Mouse (Mus musculus): ENCODE results near the gene Prkab1. TPM values are rescaled to one million over a fixed set of nuclear protein-coding genes. Genes with fewer than 3 reads are reported as not detected.

The Prkab1 gene
- polyA plus RNA-seq, 1 experiment from 2014 or later, result 52.1 TPM

DNA sequence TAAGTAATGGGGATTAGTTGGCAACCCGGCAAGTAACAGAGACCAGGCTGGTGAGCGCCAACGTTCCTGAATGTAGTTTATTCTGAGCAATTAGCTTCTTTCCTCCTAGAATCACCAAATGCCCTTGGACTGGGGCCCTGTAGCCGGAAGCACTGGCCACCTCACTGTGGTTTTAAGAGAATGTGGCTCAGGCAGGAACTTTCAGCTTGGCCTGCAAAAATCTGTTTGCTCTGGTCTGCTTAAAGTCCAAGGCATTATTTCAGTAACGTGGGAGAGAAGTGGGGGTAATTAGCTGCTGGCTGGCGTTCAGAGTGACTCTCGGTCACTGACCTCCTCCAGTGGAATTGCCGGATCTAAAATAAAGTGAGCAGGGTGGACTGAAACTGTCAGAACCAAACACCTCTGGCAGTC, 1.1 kb downstream of the Prkab1 start:
- no peak for ATAC-seq
- peak overlapping the region; percentile 75 for H3K4me3 ChIP-seq (ENCODE audit: low read depth, low read length)
- no peaks in the 10 kb centered on the region for H3K9me3 ChIP-seq (replicated peaks; ENCODE audit: control insufficient read depth, low read length)
- peak overlapping the region; percentile 79 for H3K9ac ChIP-seq (ENCODE audit: low read length)
- no peaks in the 10 kb centered on the region for H3K27me3 ChIP-seq (replicated peaks; ENCODE audit: control insufficient read depth, insufficient read depth, low read length)
- peaks cover 7% of the 10 kb centered on the region for H3K4me1 ChIP-seq (ENCODE audit: control insufficient read depth, insufficient read depth, low read length)
- peak overlapping the region; percentile 89 for H3K4me2 ChIP-seq (ENCODE audit: low read length)
- no peak overlapping the region for H3K27ac ChIP-seq (ENCODE audit: low read depth, low read length)
- 2% methylated on average over 8 of the region's 8 CpGs for WGBS
- DNase-seq (ENCODE audit: low spot score), result peak; percentile 68
- H3K36me3 ChIP-seq (ENCODE audit: control insufficient read depth, insufficient read depth, low read length), result peaks cover 40% of the 10 kb centered on the region

DNA sequence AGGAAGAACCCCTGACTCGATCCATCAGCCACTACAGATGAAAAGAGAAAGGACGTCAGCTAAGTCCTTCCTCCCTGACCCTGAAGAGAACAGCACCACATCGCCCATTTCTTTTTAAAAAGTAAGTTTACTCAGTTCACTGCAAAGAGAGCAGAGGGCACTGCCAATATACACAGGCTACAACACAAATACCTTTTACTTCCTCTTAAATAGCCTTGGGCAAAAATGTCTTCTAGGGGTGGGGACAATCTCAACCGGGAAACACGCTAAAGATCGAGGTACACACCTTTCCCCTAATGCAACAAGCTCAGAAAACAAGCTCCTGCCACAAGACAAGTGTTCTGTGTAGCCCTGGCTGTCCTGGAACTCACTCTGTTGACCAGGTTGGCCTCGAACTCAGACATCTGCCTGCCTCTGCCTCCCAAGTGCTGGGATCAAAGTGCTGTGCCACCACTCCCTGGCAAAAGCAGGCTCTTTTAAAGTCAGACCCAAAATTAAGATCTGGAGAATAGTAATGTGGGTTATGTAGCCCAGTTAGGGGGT, 1.6 kb downstream of the Prkab1 start:
- peak overlapping the region; percentile 75; the same call in 1 of the 2 replicates for H3K4me3 ChIP-seq (ENCODE audit: low read depth, low read length)
- ATAC-seq (no peak), DNase-seq (ENCODE audit: low spot score) (no peak)
- H3K36me3 ChIP-seq (ENCODE audit: control insufficient read depth, insufficient read depth, low read length), result peaks cover 46% of the 10 kb centered on the region
- no peak overlapping the region for H3K27ac ChIP-seq (ENCODE audit: low read depth, low read length)
- no peak overlapping the region for H3K9ac ChIP-seq (ENCODE audit: low read length)
- H3K27me3 ChIP-seq (replicated peaks; ENCODE audit: control insufficient read depth, insufficient read depth, low read length), result no peaks in the 10 kb centered on the region
- WGBS, result 87% methylated on average over 7 of the region's 7 CpGs
- no peaks in the 10 kb centered on the region for H3K9me3 ChIP-seq (replicated peaks; ENCODE audit: control insufficient read depth, low read length)
- H3K4me2 ChIP-seq (ENCODE audit: low read length), result peak overlapping the region; percentile 89
- peaks cover 7% of the 10 kb centered on the region for H3K4me1 ChIP-seq (ENCODE audit: control insufficient read depth, insufficient read depth, low read length)

DNA sequence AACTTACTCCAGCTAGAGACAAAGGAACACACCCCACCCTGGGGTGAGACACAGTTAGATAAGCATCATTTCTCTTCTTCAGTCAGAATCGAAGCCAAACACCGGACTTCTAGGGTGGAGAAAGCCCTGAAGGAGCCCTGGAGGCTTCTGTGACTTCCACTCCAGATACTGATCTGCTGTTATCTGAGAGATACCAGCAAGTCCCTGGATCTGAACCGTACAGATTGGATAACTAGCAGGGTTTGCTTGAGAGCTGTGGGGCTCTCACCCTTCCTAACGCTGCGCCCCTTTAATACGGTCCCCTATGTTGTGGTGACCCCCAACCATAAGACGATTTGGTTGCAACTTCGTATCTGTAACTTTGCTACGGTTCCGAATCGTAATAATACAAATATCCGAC, 2.2 kb downstream of the Prkab1 start:
- Histone ChIP-seq H3K27me3 (replicated peaks; ENCODE audit: control insufficient read depth, insufficient read depth, low read length) (no peaks in the 10 kb centered on the region), H3K4me3 (ENCODE audit: low read depth, low read length) (no peak overlapping the region), H3K9me3 (replicated peaks; ENCODE audit: control insufficient read depth, low read length) (no peaks in the 10 kb centered on the region), H3K4me2 (ENCODE audit: low read length) (no peak overlapping the region), H3K9ac (ENCODE audit: low read length) (no peak overlapping the region), H3K4me1 (ENCODE audit: control insufficient read depth, insufficient read depth, low read length) (peaks cover 7% of the 10 kb centered on the region), H3K27ac (ENCODE audit: low read depth, low read length) (no peak overlapping the region), H3K36me3 (ENCODE audit: control insufficient read depth, insufficient read depth, low read length) (peaks cover 52% of the 10 kb centered on the region)
- WGBS, result 95% methylated on average over 12 of the region's 12 CpGs
- DNase-seq (ENCODE audit: low spot score) (no peak), ATAC-seq (no peak)

DNA sequence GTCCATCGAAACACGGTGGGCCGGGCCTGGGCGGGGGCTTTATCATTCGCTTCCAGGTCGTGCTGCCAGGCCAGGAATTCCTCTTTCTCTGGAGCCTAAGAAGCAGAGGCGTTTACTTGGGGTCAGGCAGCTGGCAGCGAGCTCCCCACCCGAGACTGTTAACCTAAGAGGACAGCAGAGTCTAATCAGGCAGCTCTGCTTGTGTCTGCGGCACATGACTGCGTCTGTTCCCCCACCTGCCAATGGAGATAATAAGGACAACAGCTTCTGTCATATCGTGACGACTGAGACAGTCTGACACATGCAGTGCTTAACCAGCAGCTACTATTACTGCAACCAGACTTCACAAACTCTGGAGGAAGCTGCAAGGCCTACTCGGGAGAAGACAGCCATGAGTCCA, 2.8 kb downstream of the Prkab1 start:
- no peak for ATAC-seq
- Histone ChIP-seq H3K4me3 (ENCODE audit: low read depth, low read length) (no peak overlapping the region), H3K4me2 (ENCODE audit: low read length) (no peak overlapping the region), H3K4me1 (ENCODE audit: control insufficient read depth, insufficient read depth, low read length) (peaks cover 7% of the 10 kb centered on the region), H3K27ac (ENCODE audit: low read depth, low read length) (no peak overlapping the region), H3K9ac (ENCODE audit: low read length) (no peak overlapping the region), H3K9me3 (replicated peaks; ENCODE audit: control insufficient read depth, low read length) (no peaks in the 10 kb centered on the region), H3K27me3 (replicated peaks; ENCODE audit: control insufficient read depth, insufficient read depth, low read length) (no peaks in the 10 kb centered on the region), H3K36me3 (ENCODE audit: control insufficient read depth, insufficient read depth, low read length) (peaks cover 57% of the 10 kb centered on the region)
- no peak for DNase-seq (ENCODE audit: low spot score)
- 93% methylated on average over 14 of the region's 14 CpGs for WGBS

DNA sequence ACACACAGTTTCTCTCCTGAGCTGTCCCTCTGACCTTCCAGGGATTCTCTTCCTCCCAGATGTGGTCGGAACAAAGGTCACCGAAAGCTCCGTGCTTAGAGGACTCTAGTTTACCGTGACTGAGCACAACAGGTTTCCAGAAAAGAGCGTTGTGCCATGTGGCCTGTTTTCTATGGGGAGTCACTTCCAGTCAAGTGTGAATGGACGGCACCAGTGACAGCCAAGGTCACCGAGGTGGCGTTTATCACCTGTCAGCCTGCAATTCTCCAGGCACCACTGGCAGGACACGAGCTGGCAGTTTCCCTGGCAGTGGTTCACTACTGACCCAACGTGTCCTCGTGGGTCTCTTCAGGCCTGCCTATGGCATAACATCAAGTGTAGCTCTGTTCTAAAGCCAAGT, 4.9 kb downstream of the Prkab1 start:
- peaks cover 7% of the 10 kb centered on the region for H3K4me1 ChIP-seq (ENCODE audit: control insufficient read depth, insufficient read depth, low read length)
- no peak overlapping the region for H3K27ac ChIP-seq (ENCODE audit: low read depth, low read length)
- no peaks in the 10 kb centered on the region for H3K9me3 ChIP-seq (replicated peaks; ENCODE audit: control insufficient read depth, low read length)
- H3K4me3 ChIP-seq (ENCODE audit: low read depth, low read length), result no peak overlapping the region
- 92% methylated on average over 11 of the region's 11 CpGs for WGBS
- no peak overlapping the region for H3K9ac ChIP-seq (ENCODE audit: low read length)
- no peak for ATAC-seq
- no peaks in the 10 kb centered on the region for H3K27me3 ChIP-seq (replicated peaks; ENCODE audit: control insufficient read depth, insufficient read depth, low read length)
- H3K36me3 ChIP-seq (ENCODE audit: control insufficient read depth, insufficient read depth, low read length), result peaks cover 79% of the 10 kb centered on the region
- no peak for DNase-seq (ENCODE audit: low spot score)
- H3K4me2 ChIP-seq (ENCODE audit: low read length), result no peak overlapping the region

DNA sequence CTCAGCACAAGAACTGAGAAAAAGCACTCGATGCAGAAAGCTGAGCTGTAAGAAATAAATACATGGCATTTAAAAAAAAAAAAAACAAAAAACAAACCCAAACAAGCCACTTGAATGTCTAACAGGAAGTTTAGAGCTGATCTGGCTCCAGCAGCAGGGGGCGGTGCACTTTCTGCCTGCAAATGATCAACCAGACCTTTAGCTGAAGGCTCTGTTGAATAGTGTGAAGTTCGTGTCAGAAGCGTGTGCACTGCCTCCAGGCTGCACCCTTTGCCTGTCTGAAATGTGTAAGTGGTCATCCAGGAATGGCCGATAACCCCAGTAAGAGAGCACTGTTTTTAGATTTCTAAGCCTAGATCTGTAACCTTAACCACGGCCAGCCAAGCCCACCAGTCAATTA, 5.5 kb downstream of the Prkab1 start:
- Histone ChIP-seq H3K9me3 (replicated peaks; ENCODE audit: control insufficient read depth, low read length) (no peaks in the 10 kb centered on the region), H3K9ac (ENCODE audit: low read length) (no peak overlapping the region), H3K4me2 (ENCODE audit: low read length) (no peak overlapping the region), H3K36me3 (ENCODE audit: control insufficient read depth, insufficient read depth, low read length) (peaks cover 85% of the 10 kb centered on the region), H3K4me1 (ENCODE audit: control insufficient read depth, insufficient read depth, low read length) (peaks cover 7% of the 10 kb centered on the region), H3K27me3 (replicated peaks; ENCODE audit: control insufficient read depth, insufficient read depth, low read length) (no peaks in the 10 kb centered on the region), H3K27ac (ENCODE audit: low read depth, low read length) (no peak overlapping the region), H3K4me3 (ENCODE audit: low read depth, low read length) (no peak overlapping the region)
- DNase-seq (ENCODE audit: low spot score), result no peak
- ATAC-seq, result no peak
- WGBS, result 85% methylated on average over 6 of the region's 6 CpGs

DNA sequence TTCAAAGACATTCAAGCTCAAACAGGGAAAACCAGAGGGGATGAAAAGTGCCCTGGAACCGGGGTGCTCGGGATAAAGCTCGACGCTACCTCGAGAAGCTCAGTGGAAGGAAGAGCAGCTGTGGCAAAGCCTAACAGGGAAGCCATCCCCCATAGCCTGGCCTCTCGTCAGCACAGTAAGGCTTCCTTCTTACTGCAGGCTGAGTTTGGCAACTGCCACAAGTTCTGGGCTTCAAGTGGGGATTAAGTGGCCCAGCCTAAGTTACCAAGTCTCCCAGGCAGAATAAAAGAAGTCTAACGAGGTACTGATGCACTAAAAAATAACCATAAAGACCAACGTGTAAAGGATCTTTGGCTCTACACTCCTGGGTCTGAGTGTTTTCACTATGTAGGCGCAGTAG, 6.1 kb downstream of the Prkab1 start:
- no peak overlapping the region for H3K4me2 ChIP-seq (ENCODE audit: low read length)

DNA sequence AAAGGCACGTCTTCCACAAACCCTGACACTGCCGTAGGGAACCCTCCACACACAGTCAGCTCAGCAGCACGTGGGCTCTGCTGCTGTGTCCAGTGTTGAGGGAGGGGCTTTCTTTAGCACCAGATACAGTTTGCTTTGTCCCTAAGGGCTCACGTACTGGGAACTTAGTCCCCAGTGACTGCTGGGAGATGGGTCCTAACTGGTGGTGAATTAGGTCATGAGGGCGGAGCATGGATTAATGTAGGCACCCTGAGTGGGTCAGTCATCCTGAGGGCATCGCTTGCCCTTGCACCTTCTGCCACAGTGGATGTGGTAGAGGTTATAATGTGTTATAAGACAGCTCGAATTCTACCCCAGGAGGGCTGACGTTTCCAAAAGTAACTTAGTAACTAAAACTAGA, 6.9 kb downstream of the Prkab1 start:
- Histone ChIP-seq H3K9me3 (replicated peaks; ENCODE audit: control insufficient read depth, low read length) (no peaks in the 10 kb centered on the region), H3K4me1 (ENCODE audit: control insufficient read depth, insufficient read depth, low read length) (no peaks in the 10 kb centered on the region), H3K27me3 (replicated peaks; ENCODE audit: control insufficient read depth, insufficient read depth, low read length) (no peaks in the 10 kb centered on the region), H3K27ac (ENCODE audit: low read depth, low read length) (no peak overlapping the region), H3K4me3 (ENCODE audit: low read depth, low read length) (no peak overlapping the region), H3K4me2 (ENCODE audit: low read length) (no peak overlapping the region), H3K9ac (ENCODE audit: low read length) (no peak overlapping the region), H3K36me3 (ENCODE audit: control insufficient read depth, insufficient read depth, low read length) (peaks cover 94% of the 10 kb centered on the region)
- DNase-seq (ENCODE audit: low spot score), result no peak
- 92% methylated on average over 8 of the region's 8 CpGs for WGBS
- no peak for ATAC-seq

More for the DNA sequence above, 6.1 kb downstream of the Prkab1 start:
- H3K36me3 ChIP-seq (ENCODE audit: control insufficient read depth, insufficient read depth, low read length), result peaks cover 90% of the 10 kb centered on the region
- peaks cover 3% of the 10 kb centered on the region for H3K4me1 ChIP-seq (ENCODE audit: control insufficient read depth, insufficient read depth, low read length)
- no peak overlapping the region for H3K27ac ChIP-seq (ENCODE audit: low read depth, low read length)
- ATAC-seq, result no peak
- H3K4me3 ChIP-seq (ENCODE audit: low read depth, low read length), result no peak overlapping the region
- WGBS, result 76% methylated on average over 9 of the region's 9 CpGs
- H3K27me3 ChIP-seq (replicated peaks; ENCODE audit: control insufficient read depth, insufficient read depth, low read length), result no peaks in the 10 kb centered on the region
- no peaks in the 10 kb centered on the region for H3K9me3 ChIP-seq (replicated peaks; ENCODE audit: control insufficient read depth, low read length)
- no peak overlapping the region for H3K9ac ChIP-seq (ENCODE audit: low read length)
- no peak for DNase-seq (ENCODE audit: low spot score)

DNA sequence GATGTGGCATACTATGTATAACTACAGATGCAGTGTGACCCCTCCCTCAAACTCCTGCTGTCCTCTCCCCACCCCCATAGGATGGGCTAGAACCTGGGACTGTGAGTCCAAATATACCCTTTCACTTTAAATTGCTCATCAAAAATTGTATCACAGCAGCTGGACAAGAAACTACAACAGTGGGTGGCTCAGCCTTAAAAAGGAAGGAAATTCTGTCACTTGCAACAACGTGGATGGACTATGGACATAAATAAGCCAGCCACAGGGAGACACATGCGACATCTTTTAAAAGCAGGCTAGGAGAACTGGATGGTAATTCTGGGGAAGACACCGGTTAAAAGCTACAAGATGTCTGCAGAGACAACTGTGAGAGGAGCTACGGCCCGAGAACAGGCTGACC, 7.8 kb downstream of the Prkab1 start:
- Histone ChIP-seq H3K27ac (ENCODE audit: low read depth, low read length) (no peak overlapping the region), H3K4me2 (ENCODE audit: low read length) (no peak overlapping the region), H3K4me3 (ENCODE audit: low read depth, low read length) (no peak overlapping the region), H3K9me3 (replicated peaks; ENCODE audit: control insufficient read depth, low read length) (no peaks in the 10 kb centered on the region), H3K4me1 (ENCODE audit: control insufficient read depth, insufficient read depth, low read length) (no peaks in the 10 kb centered on the region), H3K36me3 (ENCODE audit: control insufficient read depth, insufficient read depth, low read length) (peaks cover 88% of the 10 kb centered on the region), H3K9ac (ENCODE audit: low read length) (no peak overlapping the region), H3K27me3 (replicated peaks; ENCODE audit: control insufficient read depth, insufficient read depth, low read length) (no peaks in the 10 kb centered on the region)
- ATAC-seq (no peak), DNase-seq (ENCODE audit: low spot score) (no peak)
- 95% methylated on average over 5 of the region's 5 CpGs for WGBS

Data from forebrain, embryonic 14.5 days (tissue).